Mouse (Mus musculus): Measurements from ENCODE around the gene Oas1c. TPM values are rescaled to one million over a fixed set of nuclear protein-coding genes. Genes with fewer than 3 reads are reported as not detected.

The Oas1c gene
- total RNA-seq, 2 experiments from 2014 or later, result 9.6 to 11.6 TPM

DNA sequence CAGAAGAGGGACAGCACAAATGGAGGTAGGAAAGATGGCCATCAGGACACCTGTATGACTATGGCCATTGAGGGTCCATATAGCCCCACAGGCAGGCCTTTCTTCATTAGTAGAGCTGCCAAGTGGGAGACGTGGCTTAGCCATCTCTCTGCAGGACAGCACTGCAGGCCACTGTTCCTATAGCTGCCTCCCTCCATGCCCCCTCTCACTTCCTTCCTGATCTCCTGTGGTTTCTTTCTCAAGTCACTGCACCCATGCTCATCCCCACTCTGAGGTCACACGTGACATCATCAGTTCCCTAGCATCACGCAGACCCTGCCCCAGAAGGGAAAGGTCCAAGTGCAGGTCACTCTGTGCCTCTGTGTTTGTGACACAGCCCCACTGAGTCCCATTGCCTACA, 25.3 kb downstream of the Oas1c start:
- no peak for ATAC-seq (replicated peaks; ENCODE audit: low FRiP score, poor library complexity, severe bottlenecking)

DNA sequence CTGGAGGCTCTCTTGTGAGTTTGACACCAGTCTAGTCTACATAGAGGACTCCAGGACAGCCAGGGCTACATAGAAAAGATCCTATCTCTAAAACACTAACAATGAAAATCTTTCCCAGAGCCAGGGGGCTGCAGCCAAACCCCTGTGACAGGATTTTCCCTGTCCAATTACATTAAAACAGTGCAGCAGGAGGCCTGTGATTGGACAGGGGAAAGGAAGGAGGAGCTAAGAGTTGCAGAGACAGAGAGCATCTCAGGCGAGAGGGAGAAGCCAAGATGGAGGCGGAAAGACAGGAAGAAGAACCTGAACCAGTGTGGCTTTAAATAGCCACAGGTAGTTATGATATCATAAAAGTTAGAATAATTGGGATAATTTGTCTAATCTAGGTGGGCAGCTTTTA, 29.9 kb downstream of the Oas1c start:
- ATAC-seq (replicated peaks; ENCODE audit: low FRiP score, poor library complexity, severe bottlenecking), result no peak

DNA sequence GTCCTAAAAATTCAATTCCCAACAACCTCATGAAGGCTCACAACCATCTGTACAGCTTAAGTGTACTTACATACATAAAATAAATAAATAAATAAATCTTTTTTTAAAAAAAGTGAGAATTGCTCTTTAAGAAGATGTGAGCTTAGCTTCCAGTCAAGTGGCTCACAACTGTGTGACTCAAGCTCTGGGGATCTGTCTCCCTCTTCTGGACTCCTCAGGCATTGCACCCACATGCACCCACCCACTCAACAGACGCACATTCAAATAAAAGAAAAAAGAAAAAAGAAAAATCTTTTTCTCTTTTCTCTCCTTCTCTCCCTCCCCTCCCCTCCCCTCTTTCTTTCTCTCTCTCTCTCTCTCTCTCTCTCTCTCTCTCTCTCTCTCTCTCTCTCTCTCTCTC, 30.7 kb downstream of the Oas1c start:
- ATAC-seq (replicated peaks; ENCODE audit: low FRiP score, poor library complexity, severe bottlenecking), result no peak

DNA sequence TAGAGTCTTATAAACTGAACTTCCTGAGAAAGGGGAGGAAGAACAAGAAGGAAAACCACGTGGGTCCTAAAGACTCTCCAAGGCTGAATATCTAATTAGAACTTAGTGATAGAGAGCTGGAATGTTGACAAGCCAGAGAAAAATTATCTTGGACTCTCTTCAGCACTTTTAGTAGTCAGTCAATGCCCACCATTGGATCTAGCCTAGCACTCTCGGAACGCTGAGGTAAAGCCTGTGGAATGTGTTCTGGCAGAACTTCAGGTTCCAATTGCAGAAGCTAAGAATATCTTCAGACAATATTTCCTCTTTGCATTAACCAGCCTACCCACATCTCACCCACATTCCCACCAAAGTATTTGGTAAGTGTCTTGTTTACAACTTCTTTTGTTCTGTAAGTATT, 32.4 kb downstream of the Oas1c start:
- ATAC-seq (replicated peaks; ENCODE audit: low FRiP score, poor library complexity, severe bottlenecking), result no peak

DNA sequence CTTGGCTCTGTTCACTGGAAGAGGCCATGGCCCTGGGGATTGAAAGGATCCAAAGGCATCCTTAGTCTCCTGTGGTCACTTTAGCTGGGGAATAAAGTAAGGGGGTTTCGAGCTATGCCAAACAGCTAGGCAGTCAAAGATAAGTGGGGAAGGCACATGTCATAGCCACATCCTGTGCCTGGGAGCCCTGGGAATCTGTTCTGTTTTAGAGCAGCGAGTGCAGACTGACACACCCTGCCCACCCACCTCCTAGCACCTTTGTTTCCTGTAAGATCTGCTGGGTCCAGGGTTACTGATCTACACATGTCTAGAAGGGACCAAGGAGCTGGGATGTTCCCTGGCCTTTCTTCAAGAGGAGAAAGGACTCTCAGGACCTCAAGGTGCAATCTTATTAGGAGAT, 33.4 kb downstream of the Oas1c start:
- no peak for ATAC-seq (replicated peaks; ENCODE audit: low FRiP score, poor library complexity, severe bottlenecking)

DNA sequence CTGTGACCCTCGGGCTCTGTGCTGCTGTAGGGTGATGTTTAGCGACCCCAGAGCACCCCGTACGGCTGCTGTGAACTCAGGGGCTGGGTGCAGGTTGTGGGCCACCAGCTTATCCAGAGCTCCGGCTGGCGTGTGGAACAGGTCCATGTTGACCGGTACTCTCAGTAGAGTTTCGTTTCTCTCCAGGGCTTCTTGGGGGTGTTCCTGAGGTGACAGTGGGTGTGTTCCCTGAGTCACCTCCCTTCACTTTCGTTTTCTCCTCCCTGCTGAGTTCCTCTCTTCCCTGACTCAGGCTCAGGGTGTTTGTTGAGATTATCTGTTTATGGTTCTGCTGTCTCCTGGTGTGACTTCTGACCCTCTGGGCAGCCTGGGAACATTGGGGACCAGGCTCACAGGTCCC, 34.8 kb downstream of the Oas1c start, which contains the start of gene Oas3:
TSS of gene Oas3 (minus strand) at position 184 of the 400 bp plus-strand sequence.
- peak; percentile 81 for ATAC-seq (replicated peaks; ENCODE audit: low FRiP score, poor library complexity, severe bottlenecking)

DNA sequence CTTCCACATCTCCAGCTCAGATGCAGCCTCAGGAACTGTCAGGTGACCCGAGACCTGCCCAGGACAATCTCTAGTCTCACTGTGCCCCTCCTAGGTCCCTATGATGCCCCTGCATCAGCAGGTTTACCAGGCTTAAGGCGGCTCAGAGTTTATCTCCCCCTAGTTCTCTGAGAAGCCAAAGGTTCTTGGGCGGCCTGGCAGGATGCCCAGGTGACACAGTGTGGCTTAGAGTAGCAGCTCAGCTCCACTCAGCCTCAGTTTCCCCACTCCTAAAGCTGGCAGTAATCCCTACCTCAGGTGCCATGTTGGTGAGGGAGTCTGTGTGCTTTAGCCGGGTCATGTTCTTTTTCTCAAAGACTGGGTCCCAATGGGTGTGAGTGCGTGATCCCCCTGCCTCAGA, 35.5 kb downstream of the Oas1c start:
- ATAC-seq (replicated peaks; ENCODE audit: low FRiP score, poor library complexity, severe bottlenecking), result peak; percentile 43

DNA sequence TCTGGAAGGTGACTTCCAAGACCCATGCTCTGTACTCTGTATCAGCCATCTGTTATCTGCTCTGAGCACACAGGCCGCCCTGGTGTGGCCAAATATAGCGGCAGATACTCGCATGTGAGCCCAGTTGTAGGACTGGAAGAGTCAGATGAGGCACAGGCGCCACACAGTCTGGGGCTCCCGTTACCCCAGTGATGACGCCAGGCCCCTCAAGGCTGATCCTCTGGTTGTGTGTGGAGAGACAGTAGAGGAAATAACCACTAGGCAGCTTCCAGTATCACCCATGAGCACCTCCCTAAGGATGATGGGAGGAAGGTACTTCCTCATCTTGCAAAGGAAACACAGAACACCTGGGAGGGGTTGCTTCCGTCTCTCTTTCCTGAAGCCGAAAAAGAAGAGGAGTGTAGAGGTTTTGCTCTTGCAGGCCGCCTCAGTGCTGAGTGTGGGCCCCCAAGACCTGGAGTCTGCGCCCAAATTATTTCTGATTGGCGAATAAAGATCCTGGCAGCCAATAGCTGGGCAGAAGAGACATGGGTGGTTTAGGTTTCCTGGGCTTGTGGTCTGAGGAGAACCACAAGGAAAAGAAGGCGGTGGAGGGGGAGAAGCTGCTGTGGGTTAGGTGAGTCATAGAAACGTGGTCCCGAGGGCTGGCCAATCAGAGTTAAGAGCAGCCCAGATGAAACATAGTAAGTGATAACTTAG, 36.9 kb downstream of the Oas1c start:
- ATAC-seq (replicated peaks; ENCODE audit: low FRiP score, poor library complexity, severe bottlenecking), result peak; percentile 72

DNA sequence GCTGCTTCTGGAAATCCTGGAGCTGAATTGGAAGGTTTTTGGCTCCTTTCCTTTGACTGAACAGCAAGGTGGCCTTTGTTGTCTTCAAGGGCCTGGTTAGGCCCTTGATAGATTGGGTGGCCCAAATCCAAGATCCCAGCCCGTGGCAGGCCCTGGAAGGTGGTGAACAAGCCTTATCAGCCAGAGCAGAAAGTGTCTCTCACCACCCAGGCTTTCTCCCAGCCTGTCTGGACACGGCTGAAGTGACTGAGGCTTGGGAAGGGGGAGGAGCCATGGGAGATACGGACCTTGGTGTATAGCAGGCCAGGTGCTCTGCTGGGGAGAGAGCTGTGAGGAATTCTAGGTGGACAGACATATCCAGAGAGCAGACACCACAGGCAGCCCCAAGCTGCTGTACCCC, 42.9 kb downstream of the Oas1c start:
- peak; percentile 97 for ATAC-seq (replicated peaks; ENCODE audit: low FRiP score, poor library complexity, severe bottlenecking)

DNA sequence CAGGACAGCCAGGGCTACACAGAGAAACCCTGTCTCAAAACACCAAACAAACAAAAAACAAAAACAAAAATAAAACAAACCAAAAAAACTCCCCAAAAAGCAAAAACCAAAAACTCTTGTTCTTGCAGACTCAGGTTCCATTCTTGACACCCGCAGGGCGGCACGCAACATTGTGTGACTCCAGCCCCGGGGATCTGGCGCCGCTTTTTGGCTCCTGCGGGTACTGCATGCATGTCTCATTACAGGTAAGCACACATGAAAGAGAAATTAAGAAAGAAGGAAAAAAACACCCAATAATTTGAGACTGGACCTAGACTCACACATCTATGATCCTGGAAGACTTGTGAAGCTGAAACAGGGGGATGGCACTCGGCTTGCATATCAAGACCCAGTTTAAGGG, 47.3 kb downstream of the Oas1c start:
- ATAC-seq (replicated peaks; ENCODE audit: low FRiP score, poor library complexity, severe bottlenecking), result no peak

DNA sequence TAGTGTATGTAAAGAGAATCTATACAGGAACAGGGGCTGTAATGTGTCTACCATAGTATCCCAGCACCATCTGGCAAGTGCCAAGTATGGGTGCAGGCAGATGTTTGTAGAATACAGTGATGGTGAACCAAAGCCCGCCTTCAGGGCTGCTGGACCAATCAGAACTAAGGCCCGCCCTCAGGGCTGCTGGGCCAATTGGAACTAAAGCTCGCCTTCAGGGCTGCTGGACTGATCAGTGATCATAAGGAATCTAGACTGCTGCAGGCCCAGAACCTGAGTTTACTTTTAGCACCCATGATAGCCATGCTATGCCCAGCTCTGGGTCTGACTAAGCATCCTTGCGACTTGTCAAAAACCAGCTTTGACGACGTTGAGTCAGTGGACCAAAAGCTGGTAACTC, 50.4 kb downstream of the Oas1c start:
- peak; percentile 69 for ATAC-seq (replicated peaks; ENCODE audit: low FRiP score, poor library complexity, severe bottlenecking)

DNA sequence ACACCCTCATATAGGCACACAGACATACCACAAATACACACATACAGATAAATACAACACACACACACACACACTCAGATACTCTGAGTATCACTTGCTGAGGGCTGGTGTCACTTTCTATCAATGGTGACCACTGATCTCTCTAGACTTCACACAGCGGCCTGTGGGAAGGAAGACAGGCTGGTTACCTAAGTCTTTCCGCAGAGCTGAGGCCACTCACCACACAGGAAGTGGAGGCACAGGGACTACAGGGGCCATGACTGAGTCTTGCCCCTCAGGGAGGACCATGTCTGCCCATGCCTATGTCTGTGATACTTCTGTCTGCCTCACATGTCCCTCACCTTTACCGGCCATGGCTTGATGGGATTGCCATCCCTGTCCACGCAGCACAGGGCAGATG, 58.1 kb downstream of the Oas1c start:
- no peak for ATAC-seq (replicated peaks; ENCODE audit: low FRiP score, poor library complexity, severe bottlenecking)

DNA sequence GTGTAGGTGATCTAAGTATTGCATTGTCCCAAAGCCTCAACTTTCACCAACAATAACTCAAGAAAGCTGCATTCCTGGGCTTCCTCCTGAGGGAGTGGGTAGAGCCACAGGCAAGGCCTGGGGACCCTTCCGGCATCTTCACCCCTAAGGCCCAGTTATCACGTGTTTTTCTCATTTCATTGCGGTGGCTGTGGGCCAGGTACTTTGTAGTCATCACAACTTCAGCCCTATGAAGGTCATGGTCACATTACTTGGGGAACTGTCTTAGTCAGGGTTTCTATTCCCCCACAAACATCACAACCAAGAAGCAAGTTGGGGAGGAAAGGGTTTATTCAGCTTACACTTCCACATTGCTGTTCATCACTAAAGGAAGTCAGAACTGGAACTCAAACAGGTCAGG, 59.5 kb downstream of the Oas1c start:
- no peak for ATAC-seq (replicated peaks; ENCODE audit: low FRiP score, poor library complexity, severe bottlenecking)

DNA sequence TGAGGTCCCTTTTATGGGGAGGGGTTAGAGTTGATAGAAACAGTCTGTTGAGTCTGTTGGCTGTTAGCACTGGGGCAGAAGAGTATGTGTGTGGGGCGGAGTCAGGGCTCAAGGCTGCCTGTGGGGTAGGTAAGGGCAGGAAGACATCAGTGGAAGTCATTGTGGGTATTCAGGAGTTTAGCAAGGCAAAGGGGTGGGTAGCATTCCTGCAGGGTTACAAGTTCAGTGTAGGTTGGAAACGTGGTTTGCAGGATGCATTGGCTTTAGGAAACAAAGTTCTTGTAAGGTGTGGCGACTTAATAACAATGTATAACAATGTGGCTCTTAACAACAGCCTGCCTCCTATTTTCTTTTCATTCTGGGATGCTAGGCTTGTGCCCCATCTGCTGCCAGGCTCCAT, 61.1 kb downstream of the Oas1c start:
- ATAC-seq (replicated peaks; ENCODE audit: low FRiP score, poor library complexity, severe bottlenecking), result no peak

Other genes starting within 250 kb of the Oas1c start
- gene Tpcn1, start 223.8 kb downstream of the Oas1c start, total RNA-seq (2015; ENCODE audit: low replicate concordance), result 107 and 136 TPM in 2 replicates
- 57.0 and 72.9 TPM in 2 replicates for gene Tpcn1, start 223.8 kb downstream of the Oas1c start, total RNA-seq (2017; ENCODE audit: low replicate concordance)
- gene Iqcd, start 223.5 kb downstream of the Oas1c start, total RNA-seq (2015; ENCODE audit: low replicate concordance), result 2.5 TPM in 1 of 2 replicates, not detected in the other
- 3.1 and 3.3 TPM in 2 replicates for gene Iqcd, start 223.5 kb downstream of the Oas1c start, total RNA-seq (2017; ENCODE audit: low replicate concordance)
- gene Rita1, start 199.9 kb downstream of the Oas1c start, total RNA-seq (2015; ENCODE audit: low replicate concordance), result 0.72 TPM in 1 of 2 replicates, not detected in the other
- 3.9 TPM in 1 of 2 replicates, not detected in the other for gene Rita1, start 199.9 kb downstream of the Oas1c start, total RNA-seq (2017; ENCODE audit: low replicate concordance)
- 1.1 and 1.3 TPM in 2 replicates for gene Ddx54, start 199.8 kb downstream of the Oas1c start, total RNA-seq (2015; ENCODE audit: low replicate concordance)
- gene Ddx54, start 199.8 kb downstream of the Oas1c start, total RNA-seq (2017; ENCODE audit: low replicate concordance), result 6.4 and 8.1 TPM in 2 replicates
- not detected in 2 replicates for gene Cfap73, start 178.3 kb downstream of the Oas1c start, total RNA-seq (2015; ENCODE audit: low replicate concordance)
- not detected in 2 replicates for gene Cfap73, start 178.3 kb downstream of the Oas1c start, total RNA-seq (2017; ENCODE audit: low replicate concordance)
- 14.3 TPM in 1 of 2 replicates, not detected in the other for gene Rasal1, start 163.7 kb downstream of the Oas1c start, total RNA-seq (2015; ENCODE audit: low replicate concordance)
- not detected in 2 replicates for gene Rasal1, start 163.7 kb downstream of the Oas1c start, total RNA-seq (2017; ENCODE audit: low replicate concordance)
- 7.5 TPM in 1 of 2 replicates, not detected in the other for gene Dtx1, start 100.6 kb downstream of the Oas1c start, total RNA-seq (2015; ENCODE audit: low replicate concordance)
- gene Dtx1, start 100.6 kb downstream of the Oas1c start, total RNA-seq (2017; ENCODE audit: low replicate concordance), result 0.39 and 0.61 TPM in 2 replicates
- gene Oas2, start 62.7 kb downstream of the Oas1c start, total RNA-seq (2015; ENCODE audit: low replicate concordance), result 5.0 and 12.3 TPM in 2 replicates
- 3.5 TPM in 2 replicates for gene Oas2, start 62.7 kb downstream of the Oas1c start, total RNA-seq (2017; ENCODE audit: low replicate concordance)
- 62.9 and 68.5 TPM in 2 replicates for gene Oas3, start 34.9 kb downstream of the Oas1c start, total RNA-seq (2015; ENCODE audit: low replicate concordance)
- 45.4 and 47.3 TPM in 2 replicates for gene Oas3, start 34.9 kb downstream of the Oas1c start, total RNA-seq (2017; ENCODE audit: low replicate concordance)
- not detected in 2 replicates for gene Oas1e, start 17.0 kb downstream of the Oas1c start, total RNA-seq (2015; ENCODE audit: low replicate concordance)
- gene Oas1e, start 17.0 kb downstream of the Oas1c start, total RNA-seq (2017; ENCODE audit: low replicate concordance), result 3.0 TPM in 1 of 2 replicates, not detected in the other
- not detected in 2 replicates for gene Oas1f, start 34.9 kb upstream of the Oas1c start, total RNA-seq (2015; ENCODE audit: low replicate concordance)
- not detected in 2 replicates for gene Oas1f, start 34.9 kb upstream of the Oas1c start, total RNA-seq (2017; ENCODE audit: low replicate concordance)
- gene Oas1h, start 48.9 kb upstream of the Oas1c start, total RNA-seq (2015; ENCODE audit: low replicate concordance), result not detected in 2 replicates
- not detected in 2 replicates for gene Oas1h, start 48.9 kb upstream of the Oas1c start, total RNA-seq (2017; ENCODE audit: low replicate concordance)
- gene Oas1g, start 75.1 kb upstream of the Oas1c start, total RNA-seq (2015; ENCODE audit: low replicate concordance), result not detected in 2 replicates
- 0.90 TPM in 1 of 2 replicates, not detected in the other for gene Oas1g, start 75.1 kb upstream of the Oas1c start, total RNA-seq (2017; ENCODE audit: low replicate concordance)
- 2.5 and 16.3 TPM in 2 replicates for gene Oas1a, start 95.0 kb upstream of the Oas1c start, total RNA-seq (2015; ENCODE audit: low replicate concordance)
- 5.1 and 6.5 TPM in 2 replicates for gene Oas1a, start 95.0 kb upstream of the Oas1c start, total RNA-seq (2017; ENCODE audit: low replicate concordance)
- not detected in 2 replicates for gene Oas1d, start 102.0 kb upstream of the Oas1c start, total RNA-seq (2015; ENCODE audit: low replicate concordance)
- not detected in 2 replicates for gene Oas1d, start 102.0 kb upstream of the Oas1c start, total RNA-seq (2017; ENCODE audit: low replicate concordance)
- gene Rph3a, start 197.6 kb upstream of the Oas1c start, total RNA-seq (2015; ENCODE audit: low replicate concordance), result not detected in 2 replicates
- not detected in 2 replicates for gene Rph3a, start 197.6 kb upstream of the Oas1c start, total RNA-seq (2017; ENCODE audit: low replicate concordance)

All from erythroid progenitor cell, adult 5-6 weeks (primary cell).